Mouse (Mus musculus): ENCODE measurements around the gene Me3.

- no peak for TF ChIP-seq CTCF (IDR thresholded peaks at IDR 0.05)
- no peak for TF ChIP-seq EP300 (IDR thresholded peaks at IDR 0.05; ENCODE audit: insufficient read depth, low read depth, low read length)
- TF ChIP-seq POLR2A (IDR thresholded peaks at IDR 0.05; ENCODE audit: insufficient read depth, low read depth, low read length), result no peak
Measured at GRCm38 (mm10) chr7:89676176-89676575, 44.0 kb downstream of the Me3 start.
